Mouse (Mus musculus): ENCODE results near the gene Rarres2. TPM values are rescaled to one million over a fixed set of nuclear protein-coding genes. Genes with fewer than 3 reads are reported as not detected.

The Rarres2 gene
- not detected in 2 replicates for polyA plus RNA-seq (2012)

DNA sequence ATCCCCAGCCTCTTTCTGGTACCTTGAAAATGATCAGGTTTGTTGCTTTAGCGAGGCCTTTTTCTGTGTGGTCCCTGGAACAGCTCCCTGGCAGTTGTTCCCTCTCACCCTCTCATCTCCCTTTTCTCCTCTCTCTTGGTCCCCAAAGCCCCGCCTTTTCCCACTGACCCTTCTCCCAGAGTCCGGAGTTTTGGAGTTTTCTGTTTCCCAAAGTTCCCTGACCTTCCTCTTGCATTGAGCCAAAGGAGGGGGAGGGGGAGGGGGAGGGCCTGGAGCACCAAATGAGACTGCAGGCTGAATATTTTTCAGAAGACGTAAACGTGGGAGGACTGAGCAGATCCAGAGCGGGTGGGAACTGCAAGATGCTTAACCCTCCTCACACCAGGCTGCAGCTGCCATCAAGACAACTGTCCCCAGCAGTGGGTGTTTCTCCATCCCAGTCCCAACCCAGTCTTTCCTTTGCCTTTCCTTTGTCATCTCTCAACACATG, at the start of gene Rarres2:
TSS of gene Rarres2 (minus strand) at position 218 of the 490 bp plus-strand sequence.

GRCm38 (mm10) chr6:48601271-48602079, 28.9 kb upstream of the Rarres2 start, which contains the start of gene Zfp775:
Gene Zfp775 (plus strand): TSS chr6:48602063.

DNA sequence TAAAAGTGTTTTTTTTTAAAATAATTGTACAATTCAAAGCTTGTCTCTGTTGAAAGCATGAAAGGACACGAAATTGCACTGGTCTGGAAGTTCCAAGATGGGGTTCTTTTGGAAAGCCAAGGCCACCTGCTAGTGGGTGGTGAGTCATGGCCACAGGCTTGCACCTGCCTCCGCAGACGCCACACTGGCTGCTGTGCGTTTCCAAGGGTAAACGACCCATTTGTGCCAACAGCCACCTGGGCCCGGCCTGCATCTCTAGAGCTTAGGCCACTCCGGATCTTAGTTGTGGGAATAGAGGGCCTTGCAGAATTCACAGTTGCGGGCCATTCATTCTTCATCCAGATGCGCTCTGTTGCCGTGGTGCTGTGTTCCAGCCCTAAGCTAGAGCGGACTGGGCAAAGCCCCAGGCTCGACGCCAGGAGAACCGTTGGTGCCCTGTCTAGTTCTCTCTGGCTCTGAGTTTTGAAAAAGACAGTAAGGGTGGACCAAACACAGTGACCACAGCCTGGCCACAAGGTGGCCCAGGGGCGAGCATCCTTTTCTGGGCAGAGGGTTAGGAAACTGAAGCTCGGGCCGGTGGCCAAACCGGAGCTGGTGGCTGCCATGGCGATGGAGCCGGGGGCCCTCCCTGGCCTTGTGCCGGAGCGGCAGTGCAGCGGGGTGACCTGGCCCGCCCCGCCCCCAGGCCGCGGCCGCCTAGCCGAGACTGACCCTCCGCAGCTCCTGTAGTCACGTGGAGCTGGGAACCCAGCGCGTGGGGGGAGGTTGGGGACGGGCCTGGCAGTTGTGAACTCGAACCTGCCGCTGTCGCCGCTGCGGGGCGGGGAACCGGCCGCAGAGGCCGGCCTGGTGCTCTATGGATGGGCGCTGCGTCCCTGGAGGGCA, 20.8 kb upstream of the Rarres2 start, which contains the start of the genes Repin1 and Gm44965:
TSS of gene Repin1 (plus strand) at position 726 of the 885 bp plus-strand sequence.
TSS of gene Gm44965 (plus strand) at position 784 of the 885 bp plus-strand sequence.

DNA sequence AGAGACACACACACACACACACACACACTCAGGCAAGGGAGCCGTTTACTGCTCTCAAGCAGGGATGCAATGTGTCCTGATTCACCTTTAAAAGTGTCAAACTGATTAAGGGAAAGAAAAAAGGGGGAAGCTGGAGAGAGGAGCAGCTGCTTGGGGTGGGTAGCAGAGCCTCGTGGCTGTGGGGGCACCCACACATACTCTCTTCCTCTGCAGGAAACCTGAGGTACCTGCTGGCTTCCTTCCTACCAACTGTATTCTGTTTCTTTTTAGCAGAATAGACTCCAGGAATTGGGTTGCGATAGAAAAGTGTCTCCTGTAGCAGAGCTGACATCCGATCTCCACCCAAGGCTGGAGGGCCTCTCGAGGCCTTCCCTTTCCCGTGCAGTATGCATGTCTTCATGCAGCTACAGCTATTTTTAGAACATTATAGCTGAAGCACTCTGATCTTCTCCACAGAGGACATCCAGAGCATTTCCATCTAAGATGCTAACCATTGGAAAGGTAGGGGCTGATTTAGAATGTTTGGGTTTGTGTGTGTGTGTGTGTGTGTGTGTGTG, 16.7 kb upstream of the Rarres2 start, which contains the start of gene Gm45021:
TSS of gene Gm45021 (plus strand) at position 417 of the 557 bp plus-strand sequence.

DNA sequence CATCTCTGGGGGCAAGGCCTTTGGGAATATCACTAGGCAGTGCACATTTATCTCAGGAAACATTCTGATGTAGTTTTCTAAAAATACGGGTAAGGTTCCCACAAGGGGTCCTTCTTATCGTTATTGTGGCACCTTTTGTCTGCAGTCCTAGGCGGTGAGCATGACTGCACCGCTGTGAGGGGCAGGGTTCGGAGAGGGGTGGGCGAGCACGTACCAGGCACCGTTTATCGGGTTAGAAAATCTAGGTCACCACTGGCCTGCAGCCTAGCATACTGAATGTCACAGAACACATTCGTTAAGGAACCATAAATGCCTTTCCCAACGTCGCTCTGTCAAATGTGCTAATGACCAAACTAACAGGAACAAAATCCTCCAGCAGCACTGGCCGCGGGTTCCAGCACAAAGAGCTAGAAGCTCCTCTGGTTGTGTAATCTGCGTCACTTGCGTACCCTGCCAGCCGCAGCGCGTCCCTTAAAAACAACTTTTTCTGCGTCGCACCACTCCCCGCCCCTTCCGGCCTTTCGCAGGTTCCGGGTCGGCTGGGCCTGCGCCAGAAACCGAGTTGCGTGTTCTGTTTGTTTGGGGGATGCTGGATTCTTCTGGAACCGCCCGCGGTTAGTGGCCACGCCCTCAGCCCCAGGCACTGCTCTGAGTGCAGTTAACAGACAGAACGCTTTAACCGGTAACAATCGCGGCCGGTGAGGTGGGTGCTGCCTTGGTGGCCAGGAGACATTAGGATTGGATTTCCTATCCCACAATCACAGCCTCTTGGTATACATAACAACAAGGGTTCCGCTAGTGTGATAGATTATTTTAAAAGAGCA, 18.1 kb downstream of the Rarres2 start, which contains the start of gene Lrrc61:
TSS of gene Lrrc61 (plus strand) at position 517 of the 824 bp plus-strand sequence.

GRCm38 (mm10) chr6:48537105-48537954, 35.3 kb downstream of the Rarres2 start, which contains the start of gene Atp6v0e2:
Gene Atp6v0e2 (plus strand): TSS chr6:48537615.

Other genes with a start within 250 kb of the Rarres2 start
- gene Krba1, start 177.2 kb downstream of the Rarres2 start, polyA plus RNA-seq (2012) = 9.7 and 11.1 TPM in 2 replicates
- gene Zfp467, start 127.0 kb downstream of the Rarres2 start, polyA plus RNA-seq (2012) = 11.4 and 11.6 TPM in 2 replicates
- 0.06 and 0.11 TPM in 2 replicates for gene Sspo, start 124.6 kb downstream of the Rarres2 start, polyA plus RNA-seq (2012)
- gene Atp6v0e2, start 35.2 kb downstream of the Rarres2 start, polyA plus RNA-seq (2012) = 0.05 TPM in 1 of 2 replicates, not detected in the other
- 13.1 and 17.1 TPM in 2 replicates for gene Lrrc61, start 18.0 kb downstream of the Rarres2 start, polyA plus RNA-seq (2012)
- gene Gm45021, start 16.8 kb upstream of the Rarres2 start, polyA plus RNA-seq (2012) = not detected in 2 replicates
- gene Repin1, start 21.1 kb upstream of the Rarres2 start, polyA plus RNA-seq (2012) = 37.9 and 45.1 TPM in 2 replicates
- 5.2 and 6.3 TPM in 2 replicates for gene Gm44965, start 21.2 kb upstream of the Rarres2 start, polyA plus RNA-seq (2012)
- gene Zfp775, start 29.3 kb upstream of the Rarres2 start, polyA plus RNA-seq (2012) = 2.4 and 2.7 TPM in 2 replicates
- gene AI854703, start 54.0 kb upstream of the Rarres2 start, polyA plus RNA-seq (2012) = 1.9 and 2.7 TPM in 2 replicates
- gene Gimap8, start 74.4 kb upstream of the Rarres2 start, polyA plus RNA-seq (2012) = 0.53 and 0.70 TPM in 2 replicates
- gene Gimap9, start 103.3 kb upstream of the Rarres2 start, polyA plus RNA-seq (2012) = 1.3 and 2.0 TPM in 2 replicates
- 0.69 and 1.0 TPM in 2 replicates for gene Gimap4, start 111.8 kb upstream of the Rarres2 start, polyA plus RNA-seq (2012)
- 7.4 and 13.0 TPM in 2 replicates for gene Gimap6, start 135.4 kb upstream of the Rarres2 start, polyA plus RNA-seq (2012)
- gene Gm28053, start 145.8 kb upstream of the Rarres2 start, polyA plus RNA-seq (2012) = 1.5 TPM in 1 of 2 replicates, not detected in the other
- gene Gimap7, start 145.8 kb upstream of the Rarres2 start, polyA plus RNA-seq (2012) = 0.06 TPM in 1 of 2 replicates, not detected in the other
- 6.1 and 12.2 TPM in 2 replicates for gene Gimap1, start 166.3 kb upstream of the Rarres2 start, polyA plus RNA-seq (2012)
- gene Gimap5, start 173.4 kb upstream of the Rarres2 start, polyA plus RNA-seq (2012) = 4.8 and 8.0 TPM in 2 replicates
- 1.8 and 2.2 TPM in 2 replicates for gene Gimap3, start 198.1 kb upstream of the Rarres2 start, polyA plus RNA-seq (2012)

Measured in megakaryocyte-erythroid progenitor cell, adult 5 weeks (primary cell).